Mouse (Mus musculus) olfactory bulb, adult 2 months (tissue): ENCODE data around the gene Rpp25l.

Experiments used
- CTCF ChIP-seq: fragments of 200-500 bp; IDR thresholded peaks from 2 replicates; pipeline ENCODE4 v1.5.1; 2012; ENCODE audit warnings: low read depth, mild to moderate bottlenecking, low read length, moderate library complexity; ENCODE audit not compliant: insufficient read depth
- POLR2A ChIP-seq: fragments of 200-500 bp; IDR thresholded peaks from 2 replicates; pipeline ENCODE4 v1.6.1; 2012; ENCODE audit warnings: mild to moderate bottlenecking, low read depth, low read length, moderate library complexity; ENCODE audit not compliant: insufficient read depth

DNA sequence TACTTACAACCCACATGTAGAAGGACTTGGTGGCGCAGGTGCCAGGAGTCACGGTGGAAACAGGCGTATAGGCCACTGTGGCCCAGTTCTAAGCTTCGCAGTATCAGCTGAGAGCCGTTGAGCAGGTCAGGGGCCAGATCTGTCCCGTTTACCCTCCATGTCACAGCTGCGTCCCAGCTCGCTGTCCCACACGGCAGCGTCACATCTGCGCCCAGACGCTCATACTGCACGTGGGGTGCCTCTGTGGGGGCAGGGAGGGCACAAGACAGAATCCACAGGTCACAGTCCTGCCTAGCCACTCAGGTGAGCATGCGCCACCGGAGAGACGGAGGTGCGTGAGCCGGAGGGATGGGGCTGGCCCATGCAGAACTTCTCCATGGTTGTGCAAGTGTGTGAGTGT lies 42.5 kb downstream of the Rpp25l start:
- TF ChIP-seq POLR2A (no peak), CTCF (no peak)
